19 mouse cellular contexts compared by ENCODE assay signal in the genomic region with DNA sequence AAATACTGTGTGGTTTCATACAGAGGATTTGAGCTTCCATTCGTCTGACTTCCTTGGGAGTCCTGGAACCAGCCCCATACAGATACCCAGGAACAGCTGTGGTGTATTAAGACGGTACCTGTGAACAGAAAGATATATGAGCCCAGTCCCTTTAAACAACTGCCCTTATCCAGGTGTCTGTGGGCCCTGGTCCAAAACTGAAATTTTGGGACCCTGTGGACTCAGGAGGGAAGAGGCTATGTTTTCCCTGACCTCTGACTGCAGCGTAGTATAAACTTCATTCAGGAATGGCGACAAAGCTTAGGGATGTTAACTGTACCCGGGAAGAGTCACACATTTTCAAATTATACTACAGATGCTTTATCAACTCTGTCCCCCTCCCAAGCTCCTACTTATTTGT. TPM values are rescaled to one million over a fixed set of nuclear protein-coding genes. Genes with fewer than 3 reads are reported as not detected.
DNase-seq lines count a peak whose midpoint lies in the region; ATAC-seq and TF ChIP-seq lines count a peak whose summit lies in the region.
"Had no signal": no experiment of that assay in that cellular context is flagged by ENCODE, and none has a peak within 500 bp of the region (broad histone marks: within the 10 kb centered on the region; RNA-seq: fewer than 3 reads in every experiment).

No protein-coding gene starts in this region.

- H3K9me3 ChIP-seq in heart, embryonic 11.5 days (replicated peaks; ENCODE audit: control insufficient read depth, low read length) = no peaks in the 10 kb centered on the region
- H3K9me3 ChIP-seq in liver, embryonic 16.5 days (replicated peaks; ENCODE audit: control insufficient read depth, low read length) = no peaks in the 10 kb centered on the region
- H3K9me3 ChIP-seq in liver, embryonic 11.5 days (ENCODE audit: control insufficient read depth, low read length) = no peaks in the 10 kb centered on the region
- H3K9me3 ChIP-seq in embryonic facial prominence, embryonic 14.5 days (ENCODE audit: control insufficient read depth, low read length) = no peaks in the 10 kb centered on the region
- H3K9me3 ChIP-seq in stomach, postnatal 0 days (ENCODE audit: control insufficient read depth, low read length) = no peaks in the 10 kb centered on the region
- H3K9me3 ChIP-seq: hindbrain, embryonic 13.5 days had no signal

- TF ChIP-seq EP300 in stomach, postnatal 0 days (optimal IDR thresholded peaks at IDR 0.05) = no peak

- no peaks in the 10 kb centered on the region for H3K36me3 ChIP-seq in heart, embryonic 11.5 days (ENCODE audit: control insufficient read depth, insufficient read depth, low read length)
- H3K36me3 ChIP-seq in liver, embryonic 16.5 days (ENCODE audit: control insufficient read depth, insufficient read depth) = no peaks in the 10 kb centered on the region
- H3K36me3 ChIP-seq in liver, embryonic 11.5 days (ENCODE audit: control insufficient read depth, insufficient read depth, low read length) = no peaks in the 10 kb centered on the region
- H3K36me3 ChIP-seq in embryonic facial prominence, embryonic 14.5 days (ENCODE audit: control insufficient read depth, insufficient read depth, low read length) = no peaks in the 10 kb centered on the region
- H3K36me3 ChIP-seq in stomach, postnatal 0 days (ENCODE audit: control insufficient read depth, insufficient read depth, low read length) = no peaks in the 10 kb centered on the region
- H3K36me3 ChIP-seq: hindbrain, embryonic 13.5 days had no signal

- no peak for ATAC-seq in heart, embryonic 11.5 days (replicated peaks; ENCODE audit: insufficient number of reproducible peaks, low FRiP score, low TSS enrichment)
- no peak for ATAC-seq in liver, embryonic 16.5 days (ENCODE audit: low read depth)
- ATAC-seq in liver, embryonic 11.5 days (replicated peaks; ENCODE audit: low FRiP score) = no peak
- no peak for ATAC-seq in embryonic facial prominence, embryonic 14.5 days (ENCODE audit: low read depth)
- ATAC-seq in stomach, postnatal 0 days (ENCODE audit: low FRiP score, low TSS enrichment) = no peak
- ATAC-seq: forebrain, embryonic 16.5 days; midbrain, embryonic 16.5 days had no signal

- H3K9ac ChIP-seq in heart, embryonic 11.5 days (ENCODE audit: low read depth, low read length) = no peak overlapping the region
- no peak overlapping the region for H3K9ac ChIP-seq in liver, embryonic 16.5 days (ENCODE audit: low read depth, low read length)
- no peak overlapping the region for H3K9ac ChIP-seq in liver, embryonic 11.5 days (ENCODE audit: low read depth, low read length)
- no peak overlapping the region for H3K9ac ChIP-seq in embryonic facial prominence, embryonic 14.5 days (ENCODE audit: low read depth, low read length)
- H3K9ac ChIP-seq in stomach, postnatal 0 days (ENCODE audit: low read length) = no peak overlapping the region
- H3K9ac ChIP-seq: hindbrain, embryonic 13.5 days; lung, embryonic 14.5 days had no signal

- H3K27ac ChIP-seq in heart, embryonic 11.5 days (ENCODE audit: low read depth, low read length) = no peak overlapping the region
- peak overlapping the region; percentile 24; the same call in 1 of the 2 replicates for H3K27ac ChIP-seq in liver, embryonic 16.5 days (ENCODE audit: low read length)
- no peak overlapping the region for H3K27ac ChIP-seq in liver, embryonic 11.5 days (ENCODE audit: low read depth, low read length)
- H3K27ac ChIP-seq in embryonic facial prominence, embryonic 14.5 days (replicated peaks; ENCODE audit: low read depth, low read length) = peak overlapping the region; percentile 85
- H3K27ac ChIP-seq in stomach, postnatal 0 days (replicated peaks) = 0 out of 2 replicates have a peak overlapping the region, but pooled peaks have one; percentile 18
- H3K27ac ChIP-seq: hindbrain, embryonic 13.5 days had no signal

- peaks cover 8% of the 10 kb centered on the region for H3K4me1 ChIP-seq in heart, embryonic 11.5 days (ENCODE audit: control insufficient read depth, insufficient read depth, low read length)
- peaks cover 12% of the 10 kb centered on the region for H3K4me1 ChIP-seq in liver, embryonic 16.5 days (ENCODE audit: control insufficient read depth, low read depth, low read length)
- H3K4me1 ChIP-seq in liver, embryonic 11.5 days (replicated peaks; ENCODE audit: control insufficient read depth, insufficient read depth, low read length) = no peaks in the 10 kb centered on the region
- H3K4me1 ChIP-seq in embryonic facial prominence, embryonic 14.5 days (ENCODE audit: control insufficient read depth, insufficient read depth, low read length) = peaks cover 17% of the 10 kb centered on the region
- H3K4me1 ChIP-seq in stomach, postnatal 0 days (replicated peaks; ENCODE audit: control insufficient read depth, insufficient read depth) = no peaks in the 10 kb centered on the region; the same call in 1 of the 2 replicates
- H3K4me1 ChIP-seq: hindbrain, embryonic 13.5 days had no signal

- DNase-seq in heart, adult 11 months = peak; percentile 90
- DNase-seq in liver, embryonic 11.5 days (ENCODE audit: low spot score) = no peak
- no peak for DNase-seq in embryonic facial prominence, embryonic 14.5 days (ENCODE audit: low spot score)
- DNase-seq in stomach, postnatal 0 days (ENCODE audit: low spot score) = no peak
- DNase-seq in Muller cell, postnatal 12 days (ENCODE audit: inconsistent ontology term) = no peak
- no peak for DNase-seq in testis, postnatal 10 days (ENCODE audit: low spot score)
- DNase-seq: adrenal gland, postnatal 14 days; cerebellum, adult 11-12 months; cerebellum, postnatal 14 days; embryo, embryonic 11 days; left cerebral cortex, postnatal 4 days; retina, postnatal 1 day; thymus, postnatal 14 days had no signal

- 85% methylated on average over 5 of the region's 5 CpGs for WGBS in heart, embryonic 11.5 days (ENCODE audit: insufficient replicate concordance)
- WGBS in liver, embryonic 16.5 days (ENCODE audit: insufficient replicate concordance) = 75% methylated on average over 5 of the region's 5 CpGs
- 84% methylated on average over 5 of the region's 5 CpGs for WGBS in liver, embryonic 11.5 days
- WGBS in embryonic facial prominence, embryonic 14.5 days = 64% methylated on average over 5 of the region's 5 CpGs
- 74% methylated on average over 5 of the region's 5 CpGs for WGBS in stomach, postnatal 0 days

- H3K4me3 ChIP-seq in heart, embryonic 11.5 days (ENCODE audit: low read depth, low read length) = no peak overlapping the region
- H3K4me3 ChIP-seq in liver, embryonic 16.5 days (ENCODE audit: low read depth, low read length) = no peak overlapping the region
- no peak overlapping the region for H3K4me3 ChIP-seq in liver, embryonic 11.5 days (ENCODE audit: low read depth, low read length)
- no peak overlapping the region for H3K4me3 ChIP-seq in embryonic facial prominence, embryonic 14.5 days (ENCODE audit: low read depth, low read length)
- no peak overlapping the region for H3K4me3 ChIP-seq in stomach, postnatal 0 days (ENCODE audit: low read depth, low read length)
- H3K4me3 ChIP-seq: hindbrain, embryonic 13.5 days had no signal

- H3K27me3 ChIP-seq in heart, embryonic 11.5 days (ENCODE audit: control insufficient read depth, insufficient read depth, low read length) = no peaks in the 10 kb centered on the region
- H3K27me3 ChIP-seq in liver, embryonic 16.5 days (ENCODE audit: control insufficient read depth, insufficient read depth, low read depth, low read length) = no peaks in the 10 kb centered on the region
- H3K27me3 ChIP-seq in liver, embryonic 11.5 days (replicated peaks; ENCODE audit: control insufficient read depth, insufficient read depth, low read length) = no peaks in the 10 kb centered on the region
- H3K27me3 ChIP-seq in embryonic facial prominence, embryonic 14.5 days (replicated peaks; ENCODE audit: control insufficient read depth, insufficient read depth, low read length) = no peaks in the 10 kb centered on the region
- H3K27me3 ChIP-seq in stomach, postnatal 0 days (ENCODE audit: control insufficient read depth, insufficient read depth, low read length) = no peaks in the 10 kb centered on the region
- H3K27me3 ChIP-seq: hindbrain, embryonic 13.5 days had no signal

- no peak overlapping the region for H3K4me2 ChIP-seq in heart, embryonic 11.5 days
- H3K4me2 ChIP-seq in liver, embryonic 16.5 days (ENCODE audit: low read depth, low read length) = no peak overlapping the region
- H3K4me2 ChIP-seq in liver, embryonic 11.5 days = no peak overlapping the region
- peak overlapping the region; percentile 42; the same call in 1 of the 2 replicates for H3K4me2 ChIP-seq in embryonic facial prominence, embryonic 14.5 days (ENCODE audit: low read depth, low read length)
- H3K4me2 ChIP-seq in stomach, postnatal 0 days (replicated peaks; ENCODE audit: low read depth) = no peak overlapping the region
- H3K4me2 ChIP-seq: hindbrain, embryonic 13.5 days; lung, embryonic 14.5 days had no signal

- no peak for TF ChIP-seq CTCF in stomach, postnatal 0 days (IDR thresholded peaks at IDR 0.05; ENCODE audit: low read depth)

RNA-seq across cellular contexts. Expression of a gene that starts 59.8 kb away (rescaled TPM):
- 17.4 and 17.5 TPM in 2 replicates for polyA plus RNA-seq in heart, embryonic 11.5 days (2014; fragmentation: Nextera tagmentation; extraction: Ambion mirVana)
- 6.4 TPM in 2 replicates for polyA plus RNA-seq in liver, embryonic 16.5 days (2015; fragmentation: Nextera tagmentation; extraction: Ambion mirVana)
- polyA plus RNA-seq in liver, embryonic 11.5 days (2014; fragmentation: Nextera tagmentation; extraction: Ambion mirVana) = 19.3 and 21.3 TPM in 2 replicates
- 19.5 and 21.4 TPM in 2 replicates for polyA plus RNA-seq in embryonic facial prominence, embryonic 14.5 days (2014; fragmentation: Nextera tagmentation; extraction: Ambion mirVana)
- polyA plus RNA-seq in stomach, postnatal 0 days (2015; fragmentation: Nextera tagmentation; extraction: Ambion mirVana) = 7.4 and 7.5 TPM in 2 replicates

Comparison
In these comparisons a context has a peak if more than half of its experiments do, and no peak if none do; other contexts are left out.
1. H3K27ac ChIP-seq: peak in liver, embryonic 16.5 days (single experiment), embryonic facial prominence, embryonic 14.5 days (single experiment) and stomach, postnatal 0 days (single experiment); none in heart, embryonic 11.5 days (single experiment) and liver, embryonic 11.5 days (single experiment).